Mouse (Mus musculus): ENCODE data around the gene Kank4. TPM values are rescaled to one million over a fixed set of nuclear protein-coding genes. Genes with fewer than 3 reads are reported as not detected.

Kank4 gene
- polyA plus RNA-seq, 1 experiment from 2014 or later, result 0.98 TPM

DNA sequence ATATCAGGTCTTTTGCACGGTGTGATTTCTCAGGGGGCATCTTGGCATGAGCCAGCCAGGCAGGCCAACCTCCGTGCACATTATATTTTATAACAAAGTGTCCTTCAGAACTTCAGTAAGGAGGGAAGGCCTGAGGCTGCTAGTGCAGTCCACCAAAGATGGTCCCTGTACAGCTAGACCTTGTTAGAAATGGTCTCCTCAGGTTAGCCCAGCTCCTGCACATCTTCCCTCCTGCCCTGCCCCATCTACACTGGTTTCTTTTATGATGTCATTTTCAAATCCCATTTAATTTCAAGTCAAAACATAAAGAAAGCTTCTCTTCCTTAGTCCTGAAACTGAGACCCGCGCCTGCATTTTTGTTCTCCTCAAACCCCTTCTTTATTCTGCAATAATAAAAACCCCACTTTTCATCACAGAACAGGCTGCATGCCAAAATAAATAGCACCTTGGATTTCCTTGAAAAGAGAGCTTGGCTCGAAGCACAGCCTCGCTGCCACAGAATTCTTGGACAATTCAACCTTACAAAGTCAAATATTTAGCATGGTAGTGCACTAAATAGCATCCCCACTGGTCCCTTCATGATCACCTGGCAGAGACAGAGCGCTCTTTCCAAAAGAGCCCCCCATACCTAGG, 28.1 kb downstream of the Kank4 start:
- ATAC-seq, result 0 out of 2 replicates have a peak, but pooled peaks have one; percentile 9
- peak overlapping the region; percentile 30 for H3K4me3 ChIP-seq (ENCODE audit: low read depth, low read length)

DNA sequence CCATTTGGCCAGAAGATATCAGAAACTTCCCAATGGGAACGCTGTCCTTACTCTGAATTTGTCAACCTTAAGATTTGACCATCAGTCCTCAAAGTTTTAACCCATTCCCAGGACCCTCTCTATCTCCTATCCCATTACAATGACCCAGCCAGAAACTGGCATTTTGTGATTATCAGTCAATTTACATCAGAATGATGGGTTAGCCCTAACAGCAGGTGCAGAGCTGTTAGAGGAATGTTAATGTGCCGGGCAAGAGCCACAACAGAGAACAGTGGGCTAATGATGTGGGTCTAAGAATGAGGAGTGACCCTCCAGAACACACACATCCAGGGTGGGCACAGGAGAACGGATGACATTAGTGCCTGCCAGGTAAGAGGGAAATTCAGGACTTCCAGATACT, 31.1 kb downstream of the Kank4 start:
- Histone ChIP-seq H3K9ac (replicated peaks; ENCODE audit: low read depth) (no peak overlapping the region), H3K4me2 (replicated peaks; ENCODE audit: low read depth, low read length) (no peak overlapping the region), H3K27me3 (replicated peaks; ENCODE audit: insufficient read depth, low read length) (no peaks in the 10 kb centered on the region), H3K4me1 (ENCODE audit: insufficient read depth, low read depth, low read length) (peaks cover 3% of the 10 kb centered on the region; the same call in 1 of the 2 replicates), H3K36me3 (ENCODE audit: insufficient read depth, low read length) (0 out of 2 replicates have a peak, but pooled peaks cover 4% of the 10 kb centered on the region), H3K27ac (ENCODE audit: low read length) (no peak overlapping the region), H3K9me3 (ENCODE audit: low read length) (no peaks in the 10 kb centered on the region), H3K4me3 (ENCODE audit: low read depth, low read length) (no peak overlapping the region)
- TF ChIP-seq EP300 (IDR thresholded peaks at IDR 0.05) (no peak), CTCF (IDR thresholded peaks at IDR 0.05) (no peak)
- DNase-seq (ENCODE audit: low spot score), result no peak
- ATAC-seq, result no peak
- WGBS, result 69% methylated on average over 3 of the region's 3 CpGs

More for the DNA sequence above, 28.1 kb downstream of the Kank4 start:
- TF ChIP-seq EP300 (IDR thresholded peaks at IDR 0.05) (no peak), CTCF (IDR thresholded peaks at IDR 0.05) (no peak)
- Histone ChIP-seq H3K9me3 (ENCODE audit: low read length) (no peaks in the 10 kb centered on the region), H3K9ac (replicated peaks; ENCODE audit: low read depth) (no peak overlapping the region), H3K36me3 (ENCODE audit: insufficient read depth, low read length) (no peaks in the 10 kb centered on the region), H3K4me2 (replicated peaks; ENCODE audit: low read depth, low read length) (peak overlapping the region; percentile 51), H3K4me1 (ENCODE audit: insufficient read depth, low read depth, low read length) (peaks cover 3% of the 10 kb centered on the region; the same call in 1 of the 2 replicates), H3K27me3 (replicated peaks; ENCODE audit: insufficient read depth, low read length) (no peaks in the 10 kb centered on the region), H3K27ac (ENCODE audit: low read length) (no peak overlapping the region)
- peak; percentile 25 for DNase-seq (ENCODE audit: low spot score)
- whole genome bisulfite sequencing, result 49% methylated on average over 7 of the region's 7 CpGs

DNA sequence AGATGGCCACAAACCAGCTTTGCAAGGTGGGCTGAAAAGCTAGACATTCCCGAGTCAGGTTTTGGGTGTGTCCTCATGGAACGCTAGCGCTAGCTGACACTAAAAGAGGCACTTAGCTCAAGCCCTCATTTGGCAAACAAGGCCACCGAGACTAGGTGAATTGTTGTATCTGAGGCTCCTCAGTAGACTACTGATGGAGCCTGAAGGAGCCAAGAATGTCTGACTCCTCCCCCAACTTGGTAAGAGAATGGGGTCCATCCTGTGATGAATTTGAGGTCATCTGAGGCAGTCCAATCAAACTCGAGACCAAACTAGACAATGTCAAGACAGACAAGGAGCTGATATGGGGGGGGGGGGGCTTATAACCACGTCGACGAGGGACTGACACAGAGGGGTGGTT, 31.5 kb downstream of the Kank4 start:
- Histone ChIP-seq H3K27ac (ENCODE audit: low read length) (no peak overlapping the region), H3K4me1 (ENCODE audit: insufficient read depth, low read depth, low read length) (peaks cover 3% of the 10 kb centered on the region; the same call in 1 of the 2 replicates)
- DNase-seq (ENCODE audit: low spot score), result no peak

DNA sequence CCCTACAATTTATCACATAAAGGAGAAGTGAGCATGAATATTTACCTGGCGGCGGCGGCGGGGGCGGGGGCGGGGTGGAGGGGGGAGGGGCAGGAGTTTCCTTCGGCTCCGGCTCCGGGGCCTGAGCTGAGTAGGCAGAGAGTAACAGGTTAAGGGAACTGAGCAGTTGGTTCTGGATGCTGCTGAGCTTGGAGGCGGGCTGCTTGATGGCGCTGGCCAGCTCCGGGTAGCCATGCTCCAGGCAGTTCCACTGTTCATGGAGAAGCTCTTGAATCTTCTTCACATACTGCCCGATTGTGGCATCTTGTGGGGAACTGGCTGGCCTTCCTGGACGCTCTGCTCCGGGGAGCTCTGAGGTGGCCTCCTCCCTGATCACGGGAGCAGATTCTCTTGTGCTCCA, 39.1 kb downstream of the Kank4 start:
- Histone ChIP-seq H3K9ac (replicated peaks; ENCODE audit: low read depth) (no peak overlapping the region), H3K4me3 (ENCODE audit: low read depth, low read length) (no peak overlapping the region), H3K4me1 (ENCODE audit: insufficient read depth, low read depth, low read length) (no peaks in the 10 kb centered on the region), H3K27ac (ENCODE audit: low read length) (no peak overlapping the region), H3K4me2 (replicated peaks; ENCODE audit: low read depth, low read length) (0 out of 2 replicates have a peak overlapping the region, but pooled peaks have one; percentile 14), H3K36me3 (ENCODE audit: insufficient read depth, low read length) (no peaks in the 10 kb centered on the region), H3K9me3 (ENCODE audit: low read length) (no peaks in the 10 kb centered on the region), H3K27me3 (replicated peaks; ENCODE audit: insufficient read depth, low read length) (no peaks in the 10 kb centered on the region)
- WGBS, result 29% methylated on average over 16 of the region's 16 CpGs
- ATAC-seq (no peak), DNase-seq (ENCODE audit: low spot score) (no peak)
- TF ChIP-seq CTCF (IDR thresholded peaks at IDR 0.05), result no peak
- TF ChIP-seq EP300 (IDR thresholded peaks at IDR 0.05), result no peak

More for the DNA sequence above, 31.5 kb downstream of the Kank4 start:
- H3K36me3 ChIP-seq (ENCODE audit: insufficient read depth, low read length), result 0 out of 2 replicates have a peak, but pooled peaks cover 4% of the 10 kb centered on the region
- ATAC-seq, result no peak
- H3K4me3 ChIP-seq (ENCODE audit: low read depth, low read length), result no peak overlapping the region
- no peak for TF ChIP-seq CTCF (IDR thresholded peaks at IDR 0.05)
- TF ChIP-seq EP300 (IDR thresholded peaks at IDR 0.05), result no peak
- 41% methylated on average over 8 of the region's 8 CpGs for WGBS
- H3K9me3 ChIP-seq (ENCODE audit: low read length), result no peaks in the 10 kb centered on the region
- no peak overlapping the region for H3K9ac ChIP-seq (replicated peaks; ENCODE audit: low read depth)
- no peaks in the 10 kb centered on the region for H3K27me3 ChIP-seq (replicated peaks; ENCODE audit: insufficient read depth, low read length)
- H3K4me2 ChIP-seq (replicated peaks; ENCODE audit: low read depth, low read length), result no peak overlapping the region

DNA sequence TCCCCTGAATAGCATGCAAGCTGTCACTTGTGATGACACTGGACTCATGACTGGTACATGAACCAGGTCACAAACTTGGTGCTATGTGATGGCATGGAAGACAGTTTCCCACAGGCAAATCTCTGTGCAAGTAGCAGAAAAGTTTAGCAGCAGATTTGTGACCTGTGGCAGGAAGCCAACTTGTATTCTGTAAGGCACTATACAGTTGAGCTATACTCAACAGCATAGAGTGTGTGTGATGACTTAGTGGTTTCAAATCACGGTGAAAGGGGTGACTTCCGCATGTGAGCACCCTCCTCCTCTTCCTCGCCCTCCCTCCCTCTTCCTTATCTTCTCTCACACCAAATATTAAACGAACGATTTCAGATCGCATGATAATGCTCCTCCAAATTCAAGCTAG, 39.9 kb downstream of the Kank4 start:
- Histone ChIP-seq H3K36me3 (ENCODE audit: insufficient read depth, low read length) (no peaks in the 10 kb centered on the region), H3K9me3 (ENCODE audit: low read length) (no peaks in the 10 kb centered on the region), H3K4me2 (replicated peaks; ENCODE audit: low read depth, low read length) (no peak overlapping the region), H3K27me3 (replicated peaks; ENCODE audit: insufficient read depth, low read length) (no peaks in the 10 kb centered on the region), H3K4me3 (ENCODE audit: low read depth, low read length) (no peak overlapping the region), H3K9ac (replicated peaks; ENCODE audit: low read depth) (no peak overlapping the region), H3K4me1 (ENCODE audit: insufficient read depth, low read depth, low read length) (no peaks in the 10 kb centered on the region), H3K27ac (ENCODE audit: low read length) (no peak overlapping the region)
- ATAC-seq (no peak), DNase-seq (ENCODE audit: low spot score) (no peak)
- 53% methylated on average over 6 of the region's 6 CpGs for WGBS
- TF ChIP-seq CTCF (IDR thresholded peaks at IDR 0.05) (no peak), EP300 (IDR thresholded peaks at IDR 0.05) (no peak)

DNA sequence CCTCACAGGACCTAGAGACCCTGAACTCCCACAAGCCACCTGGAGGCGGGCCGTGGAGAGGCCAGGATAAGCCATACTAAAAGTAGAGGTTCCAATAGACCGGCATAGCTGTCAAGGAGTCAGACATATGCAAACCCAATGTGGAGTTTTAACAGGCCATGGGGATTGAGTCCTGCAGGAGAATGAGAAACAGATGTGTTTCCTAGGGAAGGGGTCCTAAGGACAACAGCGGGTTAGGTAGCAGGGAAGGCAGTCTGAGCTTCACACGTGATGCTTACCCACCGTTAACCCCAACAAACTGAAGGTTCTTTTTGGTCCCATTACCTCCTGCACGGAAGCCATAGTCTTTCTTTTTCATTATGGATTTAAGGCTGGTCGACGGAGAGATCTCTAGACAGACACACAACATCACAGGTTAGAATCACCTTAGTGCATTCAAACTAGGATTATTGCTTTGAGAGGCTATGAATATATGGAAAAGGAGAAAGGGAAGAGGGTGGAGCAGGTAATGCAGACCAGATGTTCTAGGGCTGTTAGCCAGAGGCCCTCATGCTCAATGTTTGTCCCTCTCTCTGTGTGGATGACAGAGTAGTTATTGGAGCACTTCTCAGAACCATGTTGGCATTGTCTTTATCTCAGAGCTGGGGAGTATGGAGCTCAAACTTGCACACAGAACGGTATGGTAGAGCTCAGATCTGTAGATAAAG, 40.5 kb downstream of the Kank4 start:
- DNase-seq (ENCODE audit: low spot score), result no peak
- no peaks in the 10 kb centered on the region for H3K36me3 ChIP-seq (ENCODE audit: insufficient read depth, low read length)
- H3K27me3 ChIP-seq (replicated peaks; ENCODE audit: insufficient read depth, low read length), result no peaks in the 10 kb centered on the region
- TF ChIP-seq EP300 (IDR thresholded peaks at IDR 0.05), result no peak
- no peak for TF ChIP-seq CTCF (IDR thresholded peaks at IDR 0.05)
- no peak overlapping the region for H3K9ac ChIP-seq (replicated peaks; ENCODE audit: low read depth)
- H3K27ac ChIP-seq (ENCODE audit: low read length), result no peak overlapping the region
- no peaks in the 10 kb centered on the region for H3K9me3 ChIP-seq (ENCODE audit: low read length)
- no peak overlapping the region for H3K4me3 ChIP-seq (ENCODE audit: low read depth, low read length)
- 93% methylated on average over 10 of the region's 10 CpGs for WGBS
- H3K4me1 ChIP-seq (ENCODE audit: insufficient read depth, low read depth, low read length), result no peaks in the 10 kb centered on the region
- H3K4me2 ChIP-seq (replicated peaks; ENCODE audit: low read depth, low read length), result no peak overlapping the region
- no peak for ATAC-seq

All from lung, postnatal 0 days (tissue).